Mouse (Mus musculus): Measurements from ENCODE around the gene Rad51b.

The Rad51b gene

DNA sequence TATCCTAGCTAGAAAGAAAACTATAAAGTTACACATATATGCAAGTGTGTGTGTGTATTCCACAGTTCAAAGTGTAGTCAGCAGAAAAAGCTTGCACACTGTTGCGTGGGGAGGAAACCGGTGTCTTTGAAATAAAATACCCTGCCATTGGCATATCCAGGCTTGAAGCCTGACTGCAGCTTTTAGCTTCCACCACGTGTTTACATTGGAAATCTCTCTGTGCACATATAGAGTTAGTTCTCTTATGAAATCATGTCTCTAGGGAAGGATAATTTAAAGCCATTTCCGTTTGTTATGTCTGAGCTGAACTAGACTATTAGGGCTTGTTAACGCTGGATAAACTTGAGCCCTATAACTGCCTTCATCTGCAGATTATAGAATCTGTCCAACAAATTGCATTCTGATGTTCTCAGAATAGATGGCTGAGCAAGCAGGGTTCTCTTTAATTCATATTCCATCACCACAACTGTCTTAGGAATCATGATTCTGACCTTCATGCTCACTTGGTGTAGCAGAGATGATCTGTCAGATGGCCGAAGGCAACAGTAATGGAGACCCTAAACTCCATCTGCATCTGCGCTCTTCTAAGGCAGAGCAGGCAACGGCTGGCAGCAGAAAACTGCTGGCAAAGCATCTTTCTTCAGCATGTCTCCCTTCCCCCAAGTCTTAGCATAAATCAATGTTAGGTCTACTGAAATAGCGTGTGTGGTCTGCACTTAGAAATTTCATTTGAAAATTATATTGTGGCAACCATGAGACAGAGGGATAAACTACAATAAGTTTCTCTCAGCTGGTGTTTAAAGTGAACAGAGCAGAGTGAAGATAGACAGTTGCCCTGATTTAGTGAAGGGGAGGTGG, 410.7 kb downstream of the Rad51b start:
- DNase-seq, result no peak

DNA sequence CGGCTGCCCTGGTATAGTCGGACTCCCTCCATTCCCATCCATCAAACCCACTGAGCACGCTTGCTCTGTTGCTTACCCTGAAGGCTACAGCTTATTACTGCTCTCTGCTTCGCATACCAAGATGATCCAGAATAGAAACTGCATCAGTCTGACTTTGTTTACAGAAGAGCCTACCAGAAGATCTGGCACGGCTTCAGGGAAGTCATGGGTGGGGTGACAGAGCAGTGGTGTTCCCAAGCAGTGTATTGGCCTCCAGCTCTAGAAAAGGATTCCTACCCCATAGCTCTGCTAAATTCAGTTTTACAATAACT, 411.3 kb downstream of the Rad51b start:
- DNase-seq, result peak in 1 of 2 experiments; percentile 7

DNA sequence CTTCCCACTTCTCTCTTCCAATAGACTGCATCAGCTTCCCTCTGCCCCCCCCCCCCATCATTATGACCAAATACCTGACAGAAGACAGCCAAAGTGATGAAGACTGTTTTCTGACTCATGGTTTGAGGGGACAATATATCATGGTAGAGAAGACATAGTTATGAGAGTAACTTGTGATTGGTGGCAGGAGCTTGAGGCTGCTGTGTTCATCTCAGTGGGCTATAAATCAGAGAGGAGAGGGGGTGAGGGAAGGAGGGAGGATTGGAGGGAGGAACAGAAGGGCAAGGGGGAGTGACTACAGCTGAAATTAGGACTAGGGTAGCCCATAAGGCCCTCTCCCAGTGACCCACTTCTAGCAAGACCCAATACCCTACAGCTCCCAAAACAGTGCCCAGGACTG, 416.2 kb downstream of the Rad51b start:
- no peak for DNase-seq

DNA sequence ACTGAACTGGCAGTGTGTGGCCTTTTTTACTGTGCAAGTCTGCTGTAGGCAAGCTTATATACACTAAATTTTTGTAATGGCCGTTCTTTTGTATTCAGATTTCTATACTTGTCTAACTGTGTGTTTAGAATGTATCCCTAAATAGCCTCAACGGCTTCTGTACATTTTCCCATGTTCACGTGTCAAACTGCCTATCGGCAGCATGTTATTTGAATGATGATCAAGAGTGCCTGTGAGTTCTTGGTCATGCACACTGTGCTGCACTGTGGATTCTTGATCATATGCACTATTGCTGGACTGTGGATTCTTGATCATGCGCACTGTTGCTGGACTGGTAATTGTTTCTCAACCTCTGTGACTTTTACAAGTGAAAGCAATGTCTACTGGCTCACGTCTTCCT, 417.4 kb downstream of the Rad51b start:
- no peak for DNase-seq

DNA sequence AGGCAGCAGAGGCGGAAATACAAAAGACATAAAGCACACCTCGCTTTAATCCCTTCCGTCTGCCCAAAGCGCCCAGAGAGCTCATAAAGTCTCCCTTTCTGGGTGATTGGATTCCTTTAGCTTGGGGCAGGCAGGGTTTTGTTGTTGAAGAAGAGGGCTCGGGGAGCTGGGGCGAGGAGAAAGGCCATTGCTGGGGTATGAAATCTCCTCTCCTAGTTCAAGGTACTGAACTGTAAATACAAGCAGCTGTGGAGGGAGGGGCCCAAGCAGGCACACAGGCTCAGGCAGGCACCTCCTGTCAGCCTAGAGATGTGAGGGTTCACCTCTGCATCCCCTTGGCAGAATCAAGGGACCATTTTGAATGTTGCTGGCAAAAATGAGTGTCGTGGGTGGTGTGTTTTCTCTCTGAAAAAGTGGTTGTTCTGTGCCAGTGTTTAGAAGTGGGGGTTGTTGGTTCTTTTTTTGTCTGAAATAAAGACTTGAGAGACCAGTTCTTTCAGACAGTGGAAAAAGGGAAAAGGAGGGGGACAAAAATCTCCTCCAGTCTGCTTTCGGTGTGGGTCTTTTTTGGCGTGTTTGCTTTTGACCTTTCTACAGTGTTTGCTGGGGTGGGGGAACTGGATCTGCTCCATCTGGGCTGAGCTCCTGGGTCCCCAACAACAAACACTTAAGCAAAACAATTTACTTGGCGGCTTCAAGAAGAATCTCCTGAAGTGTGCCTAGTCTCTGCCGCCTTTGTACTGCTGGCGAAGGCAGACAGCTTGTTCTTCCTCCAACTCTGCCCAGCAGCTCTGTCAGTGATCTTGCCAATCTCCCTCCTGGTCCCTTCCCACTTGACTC, 418.6 kb downstream of the Rad51b start:
- peak; percentile 20 for DNase-seq

DNA sequence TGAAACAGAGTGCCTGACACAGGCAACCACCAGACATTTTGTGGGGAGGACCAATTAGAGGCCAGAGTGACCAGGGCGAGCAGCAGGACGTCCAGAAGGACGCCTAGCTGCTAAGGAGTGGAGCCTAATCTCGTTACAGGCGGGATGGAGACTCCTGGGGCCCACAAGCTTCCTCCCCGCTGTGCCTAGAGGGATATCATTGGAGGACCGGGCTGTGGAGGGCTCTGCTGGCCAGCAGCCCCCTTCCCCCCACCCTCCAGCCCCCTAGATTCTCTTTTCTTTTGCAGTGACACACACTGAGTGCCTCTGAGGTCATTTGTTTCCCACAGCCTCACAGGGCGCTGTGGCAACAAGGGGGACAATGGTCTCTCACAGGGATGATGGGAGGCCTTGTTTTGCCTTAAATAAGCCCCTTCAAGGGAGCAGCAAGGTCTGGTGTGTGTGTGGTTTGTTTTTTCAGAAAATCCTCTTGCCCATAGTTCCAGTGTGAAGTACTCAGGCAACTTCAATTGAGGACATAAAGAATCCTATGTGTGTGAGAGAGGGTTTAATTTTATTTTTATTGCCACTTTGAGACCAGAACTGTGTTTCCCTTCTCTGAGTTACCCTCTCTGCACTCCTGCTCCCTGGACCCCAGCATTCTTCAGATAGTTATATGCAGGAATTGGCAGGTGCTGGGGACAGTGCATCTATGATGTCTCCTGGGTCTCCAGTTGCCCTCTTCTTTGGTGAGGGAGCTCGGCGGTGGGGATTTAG, 422.2 kb downstream of the Rad51b start:
- peak; percentile 5 to 23 for DNase-seq

DNA sequence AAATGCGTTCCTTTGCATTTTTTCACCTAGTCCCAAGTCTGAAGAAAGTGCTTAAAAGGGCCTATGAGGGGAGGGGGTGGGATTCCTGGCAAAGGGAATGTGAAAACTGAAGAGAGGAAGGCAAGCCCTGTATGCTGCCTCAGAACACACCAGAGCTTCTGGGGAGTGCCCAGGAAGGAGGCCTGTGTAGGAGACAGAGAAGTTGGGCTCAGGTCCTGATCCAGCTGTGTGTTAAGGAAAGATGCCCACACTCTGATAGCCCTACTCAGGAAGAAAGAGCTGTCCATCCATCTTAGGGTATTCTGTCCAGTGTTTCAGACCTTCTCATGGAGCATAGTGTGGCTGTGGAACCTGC, 422.7 kb downstream of the Rad51b start:
- DNase-seq, result no peak

DNA sequence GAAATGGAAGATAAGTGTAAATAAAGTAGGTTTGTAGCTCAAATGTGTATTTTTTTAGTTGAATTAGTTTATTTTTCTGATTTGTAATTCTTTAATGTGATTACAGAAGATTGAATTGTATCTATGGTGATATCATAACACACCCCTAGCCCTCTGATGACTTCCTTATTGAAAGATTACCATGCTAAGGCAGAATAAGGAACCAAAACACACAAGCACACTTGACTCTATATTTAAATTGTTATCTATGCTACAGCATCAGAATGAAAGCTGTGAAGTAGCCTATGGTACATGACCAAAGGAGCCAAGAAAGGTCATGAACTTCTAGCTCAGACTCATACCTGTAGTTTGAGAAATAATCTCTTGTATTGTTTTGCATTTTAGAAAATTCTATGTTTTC, 427.8 kb downstream of the Rad51b start:
- DNase-seq, result no peak

DNA sequence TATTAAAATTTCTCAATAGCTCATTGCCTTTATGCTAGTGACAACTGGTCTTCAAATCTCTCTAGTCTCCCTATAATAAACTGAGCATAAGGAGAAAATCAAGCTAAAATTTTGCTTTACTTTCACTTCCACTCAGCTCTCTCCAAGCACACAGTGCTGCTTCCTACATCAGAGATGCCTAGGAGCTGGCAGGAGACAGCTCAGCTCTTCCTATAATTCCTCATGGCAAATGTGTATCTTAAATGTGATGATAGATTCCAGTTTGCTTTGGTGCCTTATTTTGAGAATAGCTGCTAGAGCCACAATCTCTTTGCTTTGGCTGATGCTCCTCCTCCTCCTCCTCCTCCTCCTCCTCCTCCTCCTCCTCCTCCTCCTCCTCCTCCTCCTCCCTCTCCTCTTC, 428.6 kb downstream of the Rad51b start:
- no peak for DNase-seq

DNA sequence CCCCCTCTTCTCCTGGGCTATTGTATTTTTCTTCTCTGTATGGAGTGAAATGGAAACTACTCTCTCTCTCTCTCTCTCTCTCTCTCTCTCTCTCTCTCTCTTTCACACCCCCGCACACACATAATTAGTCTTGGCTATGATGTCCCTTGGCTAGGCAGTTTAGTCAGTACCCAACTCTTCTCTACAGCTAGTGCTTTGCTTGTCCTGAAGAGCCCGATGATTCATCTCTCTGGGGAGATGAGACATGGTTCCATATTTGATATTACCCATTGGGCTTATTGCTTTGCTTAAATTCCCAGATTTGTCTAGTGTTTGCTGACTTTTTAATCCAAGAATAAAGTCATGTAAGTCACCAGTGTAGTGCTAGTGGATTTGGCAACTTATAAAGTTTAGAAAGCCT, 429.0 kb downstream of the Rad51b start:
- DNase-seq, result no peak

DNA sequence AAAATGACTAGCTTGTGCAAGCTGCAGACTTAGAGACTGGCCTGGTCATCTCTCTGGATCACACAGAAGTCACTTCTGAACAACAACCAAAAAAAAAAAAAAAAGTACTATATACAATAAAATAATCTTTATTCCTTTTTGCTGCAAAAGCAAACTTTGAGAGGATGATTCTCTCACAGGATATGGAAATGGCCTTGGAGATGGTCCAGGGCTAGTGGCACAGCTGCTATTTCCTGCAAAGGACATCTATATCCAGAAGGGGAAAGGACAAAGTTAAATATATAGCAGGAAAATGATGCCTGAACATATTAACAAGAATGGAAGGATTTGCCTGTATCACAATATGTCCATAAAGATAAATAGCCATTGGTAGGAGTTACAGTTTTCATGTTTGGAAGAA, 429.9 kb downstream of the Rad51b start:
- DNase-seq, result no peak

DNA sequence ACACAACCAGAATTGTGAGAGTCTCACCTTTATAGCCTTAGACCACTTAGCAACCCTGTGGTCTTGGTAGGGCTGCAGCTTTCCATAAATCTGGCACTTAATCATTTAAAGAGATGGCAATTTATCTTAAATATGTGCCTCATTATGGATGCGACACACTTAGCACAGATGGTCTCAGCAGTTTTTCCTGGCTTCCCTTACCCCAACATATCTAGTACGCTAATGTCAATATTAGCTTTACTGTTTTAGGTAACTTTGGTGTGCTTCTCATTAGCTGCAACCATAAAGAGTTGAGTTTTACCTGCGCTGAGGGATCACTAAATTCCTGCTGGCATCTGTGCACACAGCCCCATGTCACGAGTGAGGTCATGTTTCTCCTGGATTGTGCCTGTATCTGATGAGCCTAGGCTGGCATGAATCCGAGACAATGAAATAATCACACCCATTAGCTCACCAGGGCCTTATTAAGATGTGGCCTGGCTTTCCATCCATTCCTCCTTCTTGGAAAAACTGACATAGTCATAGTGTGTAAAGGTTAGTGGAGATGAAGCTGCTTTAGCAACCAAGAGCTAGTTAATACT, 432.9 kb downstream of the Rad51b start:
- no peak for DNase-seq

DNA sequence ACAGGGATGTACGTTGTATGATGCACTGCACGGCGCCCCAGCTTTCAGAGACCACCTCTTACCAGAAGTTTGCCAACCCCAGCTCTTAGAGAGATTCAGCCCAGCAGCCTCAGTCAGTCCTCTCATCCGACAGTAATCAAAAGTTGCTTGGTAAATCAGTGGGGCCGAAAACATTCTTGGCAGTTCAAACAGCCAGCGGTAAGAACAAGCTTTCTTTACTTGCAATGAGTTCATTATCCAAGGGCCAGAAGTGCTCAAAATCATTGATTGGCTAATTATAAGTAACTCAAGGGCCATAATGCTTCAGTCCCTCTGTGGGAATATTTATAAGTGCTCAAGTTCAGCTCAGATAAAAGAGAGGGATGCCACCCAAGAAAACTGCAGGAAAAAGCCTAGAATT, 434.8 kb downstream of the Rad51b start:
- DNase-seq, result no peak

DNA sequence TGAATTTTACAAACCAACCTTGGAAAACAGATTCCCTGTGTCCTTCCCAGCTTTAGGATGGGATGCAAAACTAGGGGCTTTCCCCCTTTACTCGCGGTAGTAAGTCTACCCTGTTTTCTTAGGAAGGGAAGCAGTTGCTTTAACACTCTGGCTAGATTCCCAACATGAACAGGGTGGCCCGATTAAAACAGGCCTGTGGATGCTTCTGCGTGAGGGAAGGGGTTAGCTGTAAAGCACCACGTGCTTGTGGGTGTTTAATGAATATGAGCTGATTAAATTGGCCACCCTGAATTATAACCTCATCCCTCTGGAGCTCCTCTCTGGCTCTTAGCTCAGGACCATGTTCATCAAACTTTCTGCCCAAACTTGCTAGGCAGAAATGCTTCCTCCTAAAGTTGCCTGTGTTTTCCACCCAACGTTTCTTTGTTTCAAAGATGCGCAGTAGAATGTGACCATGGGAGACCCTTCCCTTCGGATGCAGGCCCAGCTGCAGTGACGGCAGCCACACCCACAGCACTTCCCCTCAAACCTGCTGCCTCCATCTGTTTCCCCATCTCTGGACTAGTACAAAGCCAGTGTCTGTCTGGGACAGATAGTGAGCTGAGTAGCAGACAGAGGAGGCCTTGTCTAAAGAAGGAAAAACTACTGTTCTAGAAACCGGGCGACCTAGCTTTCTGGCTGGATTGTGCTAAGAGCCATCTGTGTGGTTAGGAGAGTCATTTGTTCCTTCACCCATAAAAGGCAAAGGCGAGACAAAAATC, 435.5 kb downstream of the Rad51b start:
- DNase-seq, result peak; percentile 33 to 53

DNA sequence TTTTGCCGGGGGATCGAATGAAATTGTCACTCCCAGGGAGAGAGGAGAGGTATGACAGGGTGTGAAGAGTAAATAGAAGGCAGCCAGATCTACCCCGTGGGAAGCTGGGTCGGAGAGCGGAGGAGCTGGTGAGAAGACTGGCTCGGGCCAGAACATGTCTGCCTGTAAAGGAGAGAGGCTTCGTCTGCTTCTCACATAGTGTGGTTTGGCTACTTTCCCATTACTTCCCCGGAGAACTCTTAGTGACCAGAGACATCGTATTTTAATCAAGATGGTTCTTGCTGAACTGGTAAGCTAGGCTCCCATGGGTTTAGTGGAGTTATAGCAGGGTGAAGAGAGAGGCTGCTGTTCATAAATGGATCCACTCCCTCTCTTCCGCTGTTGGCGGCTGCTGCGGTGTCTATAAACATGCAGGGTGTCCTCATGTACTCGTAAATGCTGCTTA, 438.3 kb downstream of the Rad51b start:
- peak; percentile 57 for DNase-seq

DNA sequence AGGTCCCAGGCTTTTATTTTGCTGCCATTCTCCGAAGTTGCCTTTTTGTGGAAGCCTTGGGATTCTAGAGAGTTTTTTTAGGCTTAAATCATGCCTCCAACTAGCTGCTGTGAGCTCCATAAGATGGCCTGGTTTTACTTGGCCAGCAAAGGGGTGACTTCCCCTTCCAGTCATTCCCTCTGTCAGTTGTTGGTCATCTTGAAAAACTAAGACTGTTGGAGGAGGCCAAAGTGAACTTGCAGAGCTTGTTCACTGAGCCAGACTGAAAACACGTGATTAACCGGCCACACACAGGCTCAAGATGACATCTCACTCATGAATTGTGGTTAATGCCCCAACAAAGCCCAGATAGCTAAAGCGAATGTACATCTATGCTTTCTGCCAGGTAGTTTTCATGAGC, 438.8 kb downstream of the Rad51b start:
- no peak for DNase-seq

DNA sequence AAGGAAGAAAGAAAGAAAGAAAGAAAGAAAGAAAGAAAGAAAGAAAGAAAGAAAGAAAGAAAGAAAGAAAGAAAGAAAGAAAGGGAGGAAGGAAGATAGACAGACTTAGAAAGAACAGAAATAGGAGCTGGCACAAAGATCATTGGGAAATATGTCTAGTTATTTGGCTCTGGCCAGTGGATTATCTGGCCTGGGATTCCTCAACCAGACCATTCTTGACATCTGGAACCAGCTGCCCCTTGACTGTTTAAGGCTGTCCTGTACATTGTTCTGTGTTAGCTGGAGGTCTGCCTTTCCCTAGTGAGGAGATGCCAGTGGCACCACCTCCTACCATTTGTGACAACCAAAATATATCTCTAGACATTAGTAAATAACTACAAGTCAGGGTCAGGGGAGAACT, 441.6 kb downstream of the Rad51b start:
- DNase-seq, result no peak

DNA sequence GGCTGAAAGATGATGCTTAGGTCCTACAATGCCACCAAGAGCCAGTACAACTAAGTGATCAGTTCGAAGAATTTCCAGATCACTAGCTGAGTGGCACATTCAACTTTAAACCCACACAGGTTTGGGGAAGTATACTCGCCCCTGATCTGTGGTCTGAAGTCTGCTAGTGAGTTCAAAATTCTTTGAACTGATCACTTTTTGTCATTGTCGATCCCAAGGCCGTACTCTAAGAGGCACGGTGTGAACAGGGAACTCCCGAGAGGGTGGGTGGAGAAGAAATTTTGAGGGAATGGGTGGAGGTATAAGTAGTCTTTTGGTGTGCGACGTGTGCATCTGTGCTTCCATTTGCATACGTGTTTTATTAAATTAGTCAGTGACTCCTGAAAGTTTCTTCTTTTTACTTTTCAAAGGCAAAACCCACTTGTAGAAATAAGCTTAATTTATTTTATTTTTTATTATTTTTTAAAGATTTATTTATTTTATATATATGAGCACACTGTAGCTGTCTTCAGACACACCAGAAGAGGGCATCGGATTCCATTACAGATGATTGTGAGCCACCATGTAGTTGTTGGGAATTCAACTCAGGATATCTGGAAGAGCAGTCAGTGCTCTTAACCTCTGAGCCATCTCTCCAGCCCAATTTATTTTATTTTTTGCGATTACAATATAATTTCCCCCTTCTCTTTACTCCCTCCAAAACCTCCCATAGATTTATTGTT, 443.0 kb downstream of the Rad51b start:
- DNase-seq, result no peak

DNA sequence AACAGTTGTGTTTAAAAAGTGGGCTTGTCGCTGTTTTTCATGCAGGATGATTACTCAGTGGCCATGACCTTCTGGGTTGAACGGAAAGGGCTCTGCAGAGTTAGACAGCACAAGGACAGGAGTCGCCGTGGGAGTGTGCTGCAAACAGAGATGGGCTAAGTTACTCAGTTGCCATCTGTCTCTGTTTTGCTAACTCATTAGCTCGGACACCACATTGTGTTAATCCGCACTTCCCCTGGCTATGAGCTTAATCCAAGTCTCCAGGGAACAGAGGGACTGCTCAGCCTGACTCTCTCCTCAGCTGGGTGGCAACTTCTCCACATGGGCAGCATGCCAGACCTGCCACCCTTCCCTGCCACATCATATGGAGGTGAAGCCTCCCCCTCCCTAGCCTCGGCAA, 445.1 kb downstream of the Rad51b start:
- peak; percentile 59 to 77 for DNase-seq

DNA sequence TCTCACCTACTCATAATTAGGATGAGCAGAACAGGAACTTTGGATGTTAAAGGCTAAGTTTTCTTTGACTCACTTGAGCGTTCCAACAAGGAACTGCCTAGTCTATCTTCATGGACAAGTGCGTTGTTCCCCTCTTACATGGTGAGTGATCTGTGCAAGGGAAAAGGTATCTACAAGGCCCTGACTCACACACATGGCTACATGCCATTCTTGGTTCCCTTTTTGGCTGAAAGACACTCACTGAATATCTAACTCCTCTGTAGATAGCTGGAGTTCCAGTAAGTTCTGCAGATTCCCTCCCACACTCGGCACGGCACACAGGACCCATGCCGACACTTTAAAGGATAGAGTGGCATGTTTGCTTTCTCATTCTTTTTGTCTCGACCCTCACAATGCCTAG, 447.0 kb downstream of the Rad51b start:
- no peak for DNase-seq

DNA sequence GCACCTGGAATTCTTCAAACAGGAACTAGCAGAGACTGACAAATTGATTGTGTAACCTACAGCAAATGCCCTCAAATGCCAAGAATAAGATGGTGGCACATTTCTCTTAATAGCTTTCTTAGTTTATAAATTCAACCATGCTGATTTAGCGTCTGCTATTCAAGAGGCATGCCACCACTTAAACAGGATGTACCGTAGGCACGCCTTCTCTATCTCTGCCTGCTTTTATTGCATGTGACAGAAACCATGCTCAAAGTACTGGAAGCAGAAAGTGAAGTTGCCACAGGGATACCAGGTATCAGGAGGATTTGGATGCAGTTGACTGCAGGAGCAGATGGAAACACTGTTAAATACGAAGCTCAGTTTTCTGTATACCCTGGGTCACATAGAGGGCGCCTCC, 448.1 kb downstream of the Rad51b start:
- DNase-seq, result no peak
